Mouse (Mus musculus) megakaryocyte-erythroid progenitor cell, adult 5-6 weeks (primary cell): ENCODE results near the gene 2200002J24Rik. TPM values are rescaled to one million over a fixed set of nuclear protein-coding genes. Genes with fewer than 3 reads are reported as not detected.
A peak's percentile ranks its signal among the peaks of the same experiment; 100 is the strongest.

Experiments used
- ATAC-seq: replicated peaks from 2 replicates; pipeline ENCODE4 v1.8.0; 2016; ENCODE audit warnings: mild to moderate bottlenecking, inconsistent platforms; ENCODE audit not compliant: severe bottlenecking, poor library complexity, low FRiP score, low TSS enrichment
- total RNA-seq, 2 experiments: library from RNA; stranded (forward) in 1 of 2; stranded (reverse) in 1 of 2; fragments of 200-1000, 215-1000 nt in 1 of 2; fragments of >200 nt in 1 of 2; fragmentation: Nextera tagmentation in 1 of 2; gene quantifications; 2 replicates each; pipeline ENCODE4 v1.2.3; 2014 to 2017

Gene 2200002J24Rik
- total RNA-seq (2014; fragmentation: Nextera tagmentation) = not detected in 2 replicates
- total RNA-seq (2017) = not detected in 2 replicates

DNA sequence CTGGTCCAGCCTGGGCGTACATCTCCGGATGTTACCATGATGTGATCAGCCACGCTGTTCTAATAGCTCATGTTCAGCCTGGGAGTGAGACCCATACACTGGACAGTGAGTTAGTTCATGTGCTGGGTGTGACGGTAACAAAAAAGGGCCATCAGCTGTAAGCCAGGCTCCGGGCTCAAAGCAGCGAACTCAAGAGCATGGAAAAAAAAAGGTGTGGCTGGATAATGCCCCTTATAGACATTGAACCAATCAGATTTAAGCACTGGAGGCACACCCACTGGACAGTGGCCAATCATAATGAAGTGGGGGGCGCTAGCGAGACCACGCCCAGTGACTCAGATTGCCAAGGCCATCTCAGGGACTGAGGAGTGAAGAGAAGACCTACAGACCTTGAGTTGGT, at the start of gene 2200002J24Rik:
Gene 2200002J24Rik, plus strand, starts transcription at position 338 of the 400 bp plus-strand sequence.
- peak; percentile 55; the same call in 1 of the 2 replicates for ATAC-seq

GRCm38 (mm10) chr7:30649591-30650540, 48.9 kb upstream of the 2200002J24Rik start, which contains the start of gene Rbm42:
Gene Rbm42 (minus strand): TSS chr7:30650317.
- ATAC-seq = peak; percentile 100

DNA sequence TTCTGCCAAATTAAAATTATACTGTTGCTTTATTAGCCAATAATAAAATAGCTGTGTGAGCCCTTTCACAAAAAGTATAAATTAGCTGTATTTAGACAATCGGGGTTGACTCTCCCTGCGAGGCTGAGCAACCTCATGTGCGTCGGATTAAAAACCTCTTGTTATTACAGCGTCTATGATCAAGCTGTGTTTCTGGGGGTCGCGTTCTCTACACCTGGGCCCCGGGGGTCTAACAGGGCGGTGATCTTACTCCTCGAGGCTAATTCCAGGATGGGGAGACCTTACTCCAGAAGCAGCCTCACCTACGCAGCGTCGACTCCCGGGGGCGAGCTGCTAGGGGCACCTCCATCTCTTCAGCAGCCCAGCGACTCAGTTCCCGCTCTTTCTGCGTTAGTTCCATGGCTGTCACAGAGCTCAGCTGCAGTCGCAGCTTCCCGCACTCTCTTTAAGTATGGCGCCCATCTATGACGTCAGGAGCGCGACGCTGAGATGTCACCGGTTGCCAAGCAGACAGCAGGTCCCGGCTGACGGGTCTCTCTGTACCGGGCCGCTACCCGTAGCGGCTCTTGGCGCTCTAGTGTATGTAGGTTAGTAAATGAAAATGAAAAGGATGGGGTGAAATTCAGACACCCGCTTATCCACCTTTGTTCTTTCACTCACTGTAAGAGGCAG, 34.1 kb upstream of the 2200002J24Rik start, which contains the start of gene Haus5:
Gene Haus5, minus strand, starts transcription at position 466 of the 672 bp plus-strand sequence.
- peak; percentile 98 for ATAC-seq

- no peak for ATAC-seq
These were observed 33.4 kb upstream of the 2200002J24Rik start for GRCm38 (mm10) chr7:30665321-30665720.

DNA sequence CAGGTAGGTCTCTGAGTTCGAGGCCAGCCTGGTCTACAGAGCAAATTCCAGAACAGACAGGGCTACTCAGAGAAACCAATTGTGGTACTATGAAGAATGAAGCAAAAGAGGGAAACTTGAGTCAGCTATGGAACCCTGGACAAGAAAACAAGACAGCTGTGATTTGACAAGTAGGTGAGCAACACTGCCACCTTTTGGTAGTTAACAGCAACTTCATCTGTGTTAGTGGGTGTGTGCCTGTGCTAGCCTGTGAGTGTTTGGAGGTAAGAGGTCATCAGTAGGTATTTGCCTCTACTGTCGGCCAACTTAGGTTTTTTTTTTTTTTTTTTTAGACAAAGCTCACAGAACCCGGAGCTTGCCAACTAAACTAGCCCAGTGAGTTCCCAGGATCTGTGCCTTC, 29.5 kb upstream of the 2200002J24Rik start:
- ATAC-seq = peak; percentile 55

DNA sequence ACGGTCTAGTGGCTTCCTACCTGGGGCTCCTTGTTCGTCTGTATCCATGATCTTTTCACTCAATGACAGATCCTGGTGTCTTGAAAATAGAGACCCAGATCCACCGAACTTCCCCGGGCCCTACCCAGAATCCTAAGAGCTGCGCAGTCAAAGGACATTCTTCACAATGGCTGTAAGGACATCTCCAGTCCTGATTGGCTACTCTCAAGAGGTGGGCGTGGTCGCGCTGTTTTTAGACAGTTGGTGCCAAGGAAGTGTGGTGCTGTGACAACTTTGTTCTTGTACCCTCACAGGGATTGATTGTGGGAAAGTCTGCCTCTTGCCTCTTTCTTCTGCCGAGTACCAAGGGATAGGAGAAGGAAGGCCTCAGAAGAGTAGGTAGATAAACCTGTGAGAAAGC, 27.2 kb upstream of the 2200002J24Rik start, which contains the start of gene Pmis2:
Gene Pmis2, minus strand, starts transcription at position 126 of the 400 bp plus-strand sequence.
- ATAC-seq = no peak

GRCm38 (mm10) chr7:30678263-30678975, 20.3 kb upstream of the 2200002J24Rik start:
- no peak for ATAC-seq

DNA sequence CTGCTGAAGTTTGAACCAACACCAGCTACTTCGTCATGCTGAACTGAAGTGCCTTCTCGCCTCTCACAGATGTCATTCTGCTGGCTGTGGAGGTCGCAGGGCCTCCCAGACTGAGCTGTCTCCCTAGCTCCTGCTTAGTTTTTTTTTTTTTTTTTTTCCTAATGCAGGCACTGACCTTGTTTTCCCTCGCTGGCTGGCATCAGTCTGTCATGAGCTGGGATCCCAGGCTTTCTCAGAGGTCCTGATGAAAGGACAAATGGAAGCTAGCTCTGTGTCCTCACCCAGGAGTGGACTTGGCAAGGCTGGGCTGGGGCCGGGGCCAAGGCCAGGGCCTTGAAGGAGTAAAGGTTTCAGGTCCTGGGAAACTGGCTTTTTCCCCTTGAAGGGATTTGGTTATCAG, 16.8 kb upstream of the 2200002J24Rik start:
- ATAC-seq = no peak

DNA sequence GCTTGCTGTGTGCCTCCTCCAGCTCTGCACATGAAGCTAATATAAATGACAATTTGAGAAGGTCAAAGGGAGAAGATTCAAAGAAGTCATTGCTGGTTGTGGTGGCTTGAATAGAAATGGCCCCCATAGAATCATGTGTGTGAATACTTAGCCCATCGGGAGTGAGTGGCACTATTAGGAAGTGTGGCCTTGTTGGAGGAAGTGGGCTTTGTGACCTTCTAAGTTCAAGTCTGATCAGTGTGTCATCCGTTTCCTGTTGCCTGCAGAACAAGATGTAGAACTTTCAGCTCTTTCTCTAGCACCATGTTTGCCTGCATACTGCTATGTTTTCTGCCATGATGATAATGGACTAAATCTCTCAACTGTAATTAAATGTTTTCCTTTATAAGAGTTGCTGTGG, 15.3 kb upstream of the 2200002J24Rik start:
- ATAC-seq = no peak

- ATAC-seq = no peak
These were observed 10.4 kb upstream of the 2200002J24Rik start for GRCm38 (mm10) chr7:30688325-30688724.

DNA sequence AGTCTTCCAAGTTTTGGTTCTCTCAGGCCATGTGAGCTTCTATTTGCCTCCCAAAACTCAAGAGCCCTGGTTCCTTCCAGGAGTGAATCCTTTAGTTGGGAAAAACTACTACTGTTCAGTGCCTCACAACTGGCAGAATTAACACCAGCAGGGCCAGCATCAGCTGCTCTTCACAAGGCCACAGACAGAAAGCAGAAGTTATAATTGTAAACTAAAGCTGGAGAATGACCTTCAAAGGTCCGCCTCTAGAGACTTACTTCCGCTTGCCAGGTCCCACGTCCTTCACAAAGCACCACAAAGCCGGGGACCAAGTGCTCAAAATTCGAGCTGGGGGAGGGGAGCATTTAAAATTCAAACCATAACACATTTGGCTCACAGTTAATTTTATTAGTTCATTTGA, 625 bp upstream of the 2200002J24Rik start:
- ATAC-seq = no peak

DNA sequence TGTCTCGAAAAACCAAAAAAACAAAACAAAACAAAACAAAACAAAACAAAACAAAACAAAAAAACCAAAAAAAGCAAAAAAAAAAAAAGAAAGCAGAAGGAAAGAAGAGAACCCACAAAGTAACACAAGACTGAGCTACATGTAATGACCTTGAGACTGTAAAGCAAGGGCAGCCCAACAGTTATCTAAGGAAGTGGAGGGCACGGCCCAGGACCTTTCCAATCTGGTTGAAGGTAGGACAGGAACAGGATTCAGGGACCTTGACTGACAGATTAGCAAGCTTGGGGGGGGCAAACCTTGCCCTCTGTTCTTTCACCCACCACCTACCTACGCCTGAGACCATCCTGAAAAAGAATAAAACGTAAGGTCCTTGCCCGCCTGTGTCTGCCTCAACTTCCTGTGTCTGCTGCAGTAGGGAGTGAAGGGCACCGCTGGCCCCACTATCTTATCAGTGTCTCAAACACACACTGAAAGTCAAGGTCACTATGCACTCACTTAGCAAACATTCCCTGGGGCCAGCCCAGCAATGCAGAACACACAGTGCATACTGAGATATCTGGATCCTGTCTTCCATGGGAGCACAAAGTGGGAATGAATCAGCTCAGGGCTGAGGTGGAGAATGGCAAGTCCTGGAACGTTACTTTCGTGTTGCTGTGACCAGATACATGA, 7.6 kb downstream of the 2200002J24Rik start:
- peak; percentile 70; the same call in 1 of the 2 replicates for ATAC-seq

- no peak for ATAC-seq
These were observed 8.7 kb downstream of the 2200002J24Rik start for GRCm38 (mm10) chr7:30707441-30707840.

- 0 out of 2 replicates have a peak, but pooled peaks have one; percentile 35 for ATAC-seq
These were observed 13.2 kb downstream of the 2200002J24Rik start, which contains the start of gene Atp4a for GRCm38 (mm10) chr7:30711942-30712341. Gene Atp4a (plus strand): TSS chr7:30712209.

GRCm38 (mm10) chr7:30717006-30717715, 18.4 kb downstream of the 2200002J24Rik start:
- peak; percentile 97 for ATAC-seq

- ATAC-seq = no peak
These were observed 19.0 kb downstream of the 2200002J24Rik start for GRCm38 (mm10) chr7:30717716-30718046.

DNA sequence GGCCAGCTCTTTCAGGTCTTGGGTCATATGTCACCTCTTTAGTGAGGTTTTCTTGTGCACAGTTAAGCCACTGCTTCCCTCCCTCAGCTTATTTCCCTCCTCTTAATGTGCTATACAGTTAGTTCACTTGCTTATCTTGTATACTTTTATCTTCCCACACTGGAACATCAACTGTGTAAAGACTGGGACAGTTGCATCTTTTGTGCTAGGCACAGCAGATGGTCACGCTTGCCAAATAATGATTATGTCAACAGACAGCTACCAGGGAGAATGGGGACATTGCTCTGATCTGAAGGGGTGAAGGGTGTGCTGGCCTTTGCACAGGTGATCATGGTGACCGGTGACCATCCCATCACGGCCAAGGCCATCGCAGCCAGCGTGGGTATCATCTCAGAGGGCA, 20.9 kb downstream of the 2200002J24Rik start:
- no peak for ATAC-seq

DNA sequence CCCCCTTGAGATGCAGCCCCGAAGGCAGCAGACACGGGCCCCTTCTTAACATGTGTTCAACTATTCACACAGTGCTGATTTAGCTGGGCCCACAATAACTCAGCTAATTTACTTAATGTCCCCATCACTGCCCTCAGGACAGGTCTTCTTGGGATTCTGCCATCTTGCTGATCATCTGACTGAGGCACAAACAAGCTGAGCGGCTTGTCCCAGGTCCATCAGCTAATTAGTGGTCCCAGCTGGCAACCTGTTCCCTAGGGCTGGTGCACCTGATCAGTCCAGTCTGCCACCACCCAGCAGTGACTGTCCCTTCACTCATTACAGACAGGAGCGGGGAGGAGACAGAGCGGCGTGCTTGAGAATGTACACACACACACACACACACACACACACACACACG, 22.6 kb downstream of the 2200002J24Rik start:
- ATAC-seq = no peak
